Mouse (Mus musculus) C2C12 (cell line): Measurements from ENCODE around the gene Ip6k3.

Experiments
- CEBPB ChIP-seq: IDR thresholded peaks from one replicate; pipeline ENCODE4 v1.6.1; 2011; ENCODE audit warnings: low read depth, mild to moderate bottlenecking, control low read depth, moderate library complexity
- CTCF ChIP-seq: IDR thresholded peaks from one replicate; pipeline ENCODE4 v1.5.1; 2011; ENCODE audit not compliant: control insufficient read depth, insufficient read depth, insufficient read length
- FOSL1 ChIP-seq: IDR thresholded peaks from one replicate; pipeline ENCODE4 v1.8.0; 2011; ENCODE audit warnings: mild to moderate bottlenecking, low read length; ENCODE audit not compliant: poor library complexity, insufficient read depth, severe bottlenecking
- MAX ChIP-seq: IDR thresholded peaks from one replicate; pipeline ENCODE4 v1.6.1; 2011; ENCODE audit warnings: mild to moderate bottlenecking, control low read depth
- MYOG ChIP-seq: IDR thresholded peaks from one replicate; pipeline ENCODE4 v1.6.1; 2011; ENCODE audit not compliant: control insufficient read depth, insufficient read length; ENCODE audit errors: extremely low read depth

- no peak for TF ChIP-seq CTCF
- TF ChIP-seq CEBPB, result no peak
- TF ChIP-seq MAX, result no peak
- TF ChIP-seq MYOG, result no peak
- TF ChIP-seq FOSL1, result no peak
Measured at GRCm38 (mm10) chr17:27171121-27171520, 3.5 kb upstream of the Ip6k3 start.
